Mouse (Mus musculus) liver, postnatal 0 days (tissue): Measurements from ENCODE around the gene Gzma. TPM values are rescaled to one million over a fixed set of nuclear protein-coding genes. Genes with fewer than 3 reads are reported as not detected.

Experiments used
- ATAC-seq: fragments of 200-750 bp; cut with Nextera tagmentation; 2 replicates; pipeline ENCODE4 v1.8.0; 2017; ENCODE audit warnings: mild to moderate bottlenecking, moderate library complexity
- DNase-seq: peaks from one replicate; pipeline ENCODE4 v3.0.0-alpha.2; 2016
- H3K27ac ChIP-seq: fragments of 300-500 bp; sonication (generic); 2 replicates; pipeline ENCODE4 v1.5.1; 2014; ENCODE audit warnings: antibody characterized with exemption, moderate library complexity, mild to moderate bottlenecking, low read depth
- H3K27me3 ChIP-seq: fragments of 300-500 bp; sonication (generic); 2 replicates; pipeline ENCODE4 v1.6.1; 2014; ENCODE audit warnings: low read length, control low read depth, mixed read lengths; ENCODE audit not compliant: insufficient read depth
- H3K36me3 ChIP-seq: fragments of 300-500 bp; sonication (generic); replicated peaks from 2 replicates; pipeline ENCODE4 v1.6.1; 2014; ENCODE audit warnings: mild to moderate bottlenecking, control low read depth, low read length, moderate library complexity, mixed read lengths; ENCODE audit not compliant: insufficient read depth
- H3K4me1 ChIP-seq: fragments of 300-500 bp; sonication (generic); 2 replicates; pipeline ENCODE4 v1.6.1; 2014; ENCODE audit warnings: antibody characterized with exemption, mild to moderate bottlenecking, control low read depth; ENCODE audit not compliant: insufficient read depth
- H3K4me2 ChIP-seq: fragments of 300-500 bp; sonication (generic); 2 replicates; pipeline ENCODE4 v1.6.1; 2014; ENCODE audit warnings: low read depth, mild to moderate bottlenecking, low read length, moderate library complexity, mixed read lengths
- H3K4me3 ChIP-seq: fragments of 300-500 bp; sonication (generic); 2 replicates; pipeline ENCODE4 v1.5.1; 2014; ENCODE audit warnings: low read depth, low read length
- H3K9ac ChIP-seq: fragments of 300-500 bp; sonication (generic); replicated peaks from 2 replicates; pipeline ENCODE4 v1.6.1; 2014; ENCODE audit warnings: mild to moderate bottlenecking, moderate library complexity
- H3K9me3 ChIP-seq: fragments of 300-500 bp; sonication (generic); 2 replicates; pipeline ENCODE4 v1.6.1; 2016; ENCODE audit warnings: mild to moderate bottlenecking, control low read depth, low read length, mixed read lengths
- CTCF ChIP-seq: sonication (generic); IDR thresholded peaks from 2 replicates; pipeline ENCODE4 v1.5.1; 2016; ENCODE audit warnings: antibody characterized with exemption, low read depth
- EP300 ChIP-seq: IDR thresholded peaks from 2 replicates; pipeline ENCODE4 v1.6.1; 2016; ENCODE audit warnings: antibody characterized with exemption, low read depth, mild to moderate bottlenecking
- WGBS: fragments of 180-500 bp; shearing (Covaris S2); extraction: QIAGEN DNeasy Blood & Tissue Kit; methylation state at CpG from one replicate; pipeline ENCODE4 v1.1.7; 2014; ENCODE audit not compliant: insufficient replicate concordance; 5-methylcytosine and 5-hydroxymethylcytosine counted together
- polyA plus RNA-seq: library from polyadenylated mRNA; unstranded; fragments of >200 nt; fragmentation: Nextera tagmentation; extraction: Ambion mirVana; gene quantifications from 2 replicates; pipeline ENCODE4 v1.2.1, GENCODE M21; 2015

Gene Gzma
- polyA plus RNA-seq, 1 experiment from 2014 or later: 37.9 TPM

- Histone ChIP-seq H3K27ac (no peak overlapping the region), H3K36me3 (no peaks in the 10 kb centered on the region), H3K4me2 (no peak overlapping the region), H3K4me1 (no peaks in the 10 kb centered on the region), H3K27me3 (no peaks in the 10 kb centered on the region), H3K9ac (no peak overlapping the region), H3K4me3 (no peak overlapping the region), H3K9me3 (no peaks in the 10 kb centered on the region)
- WGBS: 71% methylated on average over 3 of the region's 3 CpGs
- ATAC-seq: no peak
- no peak for TF ChIP-seq CTCF
- no peak for TF ChIP-seq EP300
- DNase-seq: no peak
These were observed 55.9 kb downstream of the Gzma start for GRCm38 (mm10) chr13:113044876-113045275.

Other genes with a start within 250 kb of the Gzma start
- gene Mtrex, start 173.6 kb downstream of the Gzma start, polyA plus RNA-seq: 13.5 and 13.8 TPM in 2 replicates
- gene Dhx29, start 173.5 kb downstream of the Gzma start, polyA plus RNA-seq: 5.0 and 5.3 TPM in 2 replicates
- 0.58 TPM in 2 replicates for gene Ccno, start 113.2 kb downstream of the Gzma start, polyA plus RNA-seq
- gene Mcidas, start 107.1 kb downstream of the Gzma start, polyA plus RNA-seq: not detected in 2 replicates
- not detected in 2 replicates for gene Cdc20b, start 65.9 kb downstream of the Gzma start, polyA plus RNA-seq
- 5.5 and 5.8 TPM in 2 replicates for gene Gpx8, start 54.6 kb downstream of the Gzma start, polyA plus RNA-seq
- gene Esm1, start 108.7 kb upstream of the Gzma start, polyA plus RNA-seq: 0.90 and 1.2 TPM in 2 replicates
- not detected in 2 replicates for gene Gzmk, start 124.9 kb upstream of the Gzma start, polyA plus RNA-seq
- 0.06 and 0.09 TPM in 2 replicates for gene BC067074, start 192.2 kb upstream of the Gzma start, polyA plus RNA-seq